Mouse (Mus musculus) embryonic facial prominence, embryonic 11.5 days (tissue): ENCODE data around the gene Eef1akmt2. TPM values are rescaled to one million over a fixed set of nuclear protein-coding genes. Genes with fewer than 3 reads are reported as not detected.

Experiments used
- ATAC-seq: fragments of 200-750 bp; cut with Nextera tagmentation; replicated peaks from 2 replicates; pipeline ENCODE4 v1.8.0; 2017; ENCODE audit warnings: low read depth; ENCODE audit not compliant: insufficient number of reproducible peaks, low FRiP score, low TSS enrichment
- DNase-seq: peaks from one replicate; pipeline ENCODE4 v3.0.0-alpha.2; 2015; ENCODE audit warnings: low spot score
- H3K27ac ChIP-seq: fragments of 300-500 bp; sonication (generic); replicated peaks from 2 replicates; pipeline ENCODE4 v1.5.1; 2014; ENCODE audit warnings: mild to moderate bottlenecking, low read depth, low read length, control low read depth
- H3K27me3 ChIP-seq: fragments of 300-500 bp; sonication (generic); 2 replicates; pipeline ENCODE4 v1.6.1; 2014; ENCODE audit warnings: mild to moderate bottlenecking, low read length, moderate library complexity, mixed read lengths; ENCODE audit not compliant: control insufficient read depth, insufficient read depth
- H3K36me3 ChIP-seq: fragments of 300-500 bp; sonication (generic); replicated peaks from 2 replicates; pipeline ENCODE4 v1.6.1; 2014; ENCODE audit warnings: low read depth, mild to moderate bottlenecking, low read length, moderate library complexity, mixed read lengths; ENCODE audit not compliant: control insufficient read depth, insufficient read depth
- H3K4me1 ChIP-seq: fragments of 300-500 bp; sonication (generic); 2 replicates; pipeline ENCODE4 v1.6.1; 2014; ENCODE audit warnings: low read length, mixed read lengths; ENCODE audit not compliant: control insufficient read depth, insufficient read depth
- H3K4me2 ChIP-seq: fragments of 300-500 bp; sonication (generic); 2 replicates; pipeline ENCODE4 v1.6.1; 2014; ENCODE audit warnings: low read depth, mild to moderate bottlenecking, control low read depth, low read length, moderate library complexity
- H3K4me3 ChIP-seq: fragments of 300-500 bp; sonication (generic); 2 replicates; pipeline ENCODE4 v1.5.1; 2014; ENCODE audit warnings: low read depth, low read length, control low read depth
- H3K9ac ChIP-seq: fragments of 300-500 bp; sonication (generic); replicated peaks from 2 replicates; pipeline ENCODE4 v1.6.1; 2014; ENCODE audit warnings: mild to moderate bottlenecking, control low read depth, low read length
- H3K9me3 ChIP-seq: fragments of 300-500 bp; sonication (generic); replicated peaks from 2 replicates; pipeline ENCODE4 v1.6.1; 2016; ENCODE audit warnings: mild to moderate bottlenecking, low read length, inconsistent platforms, mixed read lengths; ENCODE audit not compliant: control insufficient read depth
- WGBS: fragments of 180-500 bp; shearing (Covaris S2); extraction: QIAGEN DNeasy Blood & Tissue Kit; methylation state at CpG from one replicate; pipeline ENCODE4 v1.1.7; 2014; 5-methylcytosine and 5-hydroxymethylcytosine counted together
- polyA plus RNA-seq: library from polyadenylated mRNA; unstranded; fragments of >200 nt; fragmentation: Nextera tagmentation; extraction: Ambion mirVana; gene quantifications from 2 replicates; pipeline ENCODE4 v1.2.1, GENCODE M21; 2014

Gene Eef1akmt2
- polyA plus RNA-seq, 1 experiment from 2014 or later, result 90.8 TPM

DNA sequence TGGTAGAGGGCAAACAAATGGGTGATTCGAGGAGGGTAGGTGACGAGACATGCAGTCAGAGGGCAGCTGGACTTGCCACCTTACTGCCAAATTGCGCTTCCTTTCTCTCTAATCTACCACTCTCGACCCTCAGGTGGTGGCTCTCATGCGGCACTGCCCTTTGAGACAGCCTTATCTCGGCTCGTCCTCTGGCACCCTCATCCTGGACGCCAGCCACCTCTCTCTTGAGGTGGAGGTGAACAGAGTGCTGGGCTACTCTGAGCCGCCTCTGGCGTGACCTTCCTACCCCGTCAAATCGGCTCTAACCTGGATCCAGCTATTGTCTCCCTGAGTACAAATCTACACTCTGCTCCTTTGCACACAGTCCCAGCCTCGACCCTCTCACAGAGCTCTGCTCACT is 73.8 kb downstream of the Eef1akmt2 start:
- ATAC-seq, result no peak
- H3K27ac ChIP-seq, result no peak overlapping the region

DNA sequence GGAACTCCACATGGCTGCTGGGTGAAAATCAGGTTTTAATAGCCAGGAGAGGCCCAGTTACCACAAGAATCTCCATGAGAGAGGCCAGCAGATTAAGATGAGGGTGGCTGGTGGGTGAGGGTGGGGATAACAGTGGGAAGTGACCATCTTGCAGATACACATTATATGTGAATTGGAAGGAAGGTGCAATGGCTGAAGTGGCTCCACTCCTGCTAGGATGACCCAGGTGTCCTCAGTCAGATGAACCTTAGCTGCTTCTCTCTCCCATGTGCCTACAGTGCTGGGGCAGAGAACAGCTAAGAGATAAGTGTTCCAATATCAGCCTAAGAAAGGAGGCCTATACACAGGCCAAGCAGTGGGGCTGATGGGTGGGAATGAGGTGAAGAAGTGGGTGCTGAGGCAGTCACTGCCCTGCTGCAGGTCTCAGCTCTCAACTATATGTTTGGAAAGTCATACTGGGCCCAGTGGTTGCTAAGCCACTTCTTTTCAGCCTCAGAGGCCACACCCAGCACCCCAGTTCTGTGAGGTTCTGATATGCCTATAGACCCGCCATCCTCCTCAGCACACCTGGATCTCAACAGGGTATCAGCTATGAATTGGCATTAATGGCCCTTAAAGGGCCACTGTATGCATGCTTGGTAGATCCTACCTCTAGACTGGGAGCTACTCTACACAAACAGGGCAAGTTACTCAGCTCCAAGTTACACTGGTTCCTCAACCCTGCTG is 74.6 kb downstream of the Eef1akmt2 start:
- H3K9me3 ChIP-seq, result no peaks in the 10 kb centered on the region
- H3K27me3 ChIP-seq, result no peaks in the 10 kb centered on the region
- H3K36me3 ChIP-seq, result no peaks in the 10 kb centered on the region
- H3K27ac ChIP-seq, result no peak overlapping the region
- DNase-seq, result no peak
- ATAC-seq, result no peak
- no peak overlapping the region for H3K4me3 ChIP-seq
- 90% methylated on average over 1 of the region's 1 CpGs for WGBS
- H3K4me1 ChIP-seq, result no peaks in the 10 kb centered on the region; the same call in none of the 2 replicates
- H3K4me2 ChIP-seq, result no peak overlapping the region
- H3K9ac ChIP-seq, result no peak overlapping the region

More for the DNA sequence above, 73.8 kb downstream of the Eef1akmt2 start:
- Histone ChIP-seq H3K27me3 (no peaks in the 10 kb centered on the region), H3K9me3 (no peaks in the 10 kb centered on the region), H3K9ac (no peak overlapping the region), H3K4me1 (no peaks in the 10 kb centered on the region; the same call in none of the 2 replicates), H3K36me3 (no peaks in the 10 kb centered on the region), H3K4me2 (no peak overlapping the region), H3K4me3 (no peak overlapping the region)
- no peak for DNase-seq
- WGBS, result 90% methylated on average over 13 of the region's 13 CpGs

Other genes with a start within 250 kb of the Eef1akmt2 start
- 15.5 and 16.3 TPM in 2 replicates for gene Lhpp, start 242.0 kb downstream of the Eef1akmt2 start, polyA plus RNA-seq
- 11.8 and 16.0 TPM in 2 replicates for gene Fam53b, start 38.8 kb downstream of the Eef1akmt2 start, polyA plus RNA-seq
- gene Abraxas2, start 6.6 kb upstream of the Eef1akmt2 start, polyA plus RNA-seq, result 39.3 and 41.3 TPM in 2 replicates
- gene Zranb1, start 78.5 kb upstream of the Eef1akmt2 start, polyA plus RNA-seq, result 17.4 and 19.2 TPM in 2 replicates